Mouse (Mus musculus): ENCODE results near the gene Olfr331. TPM values are rescaled to one million over a fixed set of nuclear protein-coding genes. Genes with fewer than 3 reads are reported as not detected.

The Olfr331 gene
- total and polyA plus RNA-seq, 3 experiments: not detected

DNA sequence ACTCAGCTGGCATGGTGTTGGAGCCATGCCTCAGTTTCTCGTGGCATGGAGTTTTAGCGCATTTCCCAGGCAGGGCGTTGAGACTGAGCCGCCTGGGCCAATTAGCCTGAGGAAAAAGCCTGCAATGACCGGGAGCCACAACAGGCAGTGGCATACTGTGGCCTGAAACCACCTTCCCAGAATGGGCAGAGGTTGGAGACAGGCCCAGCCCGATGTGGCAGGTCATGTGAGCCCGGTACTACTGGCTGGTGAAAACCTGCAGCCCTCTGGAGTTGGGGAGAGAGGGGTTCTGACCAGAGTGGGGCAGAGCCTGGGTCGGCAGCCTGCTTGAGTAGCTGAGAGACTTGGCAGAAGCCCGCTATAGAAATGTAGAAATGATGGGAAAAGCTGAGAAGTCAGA lies 3.6 kb downstream of the Olfr331 start:
- DNase-seq (ENCODE audit: low spot score) (no peak), ATAC-seq (ENCODE audit: extremely low read depth, insufficient number of reproducible peaks, low FRiP score, poor library complexity, severe bottlenecking) (no peak)
- Histone ChIP-seq H3K4me1 (ENCODE audit: insufficient read depth, low read depth, low read length) (no peaks in the 10 kb centered on the region), H3K27me3 (ENCODE audit: insufficient read depth, low read length) (peaks cover 10% of the 10 kb centered on the region), H3K36me3 (replicated peaks) (no peaks in the 10 kb centered on the region), H3K9me3 (replicated peaks) (no peaks in the 10 kb centered on the region), H3K4me3 (ENCODE audit: low read depth, low read length) (no peak overlapping the region)
- TF ChIP-seq POLR2AphosphoS5 (IDR thresholded peaks at IDR 0.05; ENCODE audit: insufficient replicate concordance, low read depth, low read length): no peak
- TF ChIP-seq CTCF (IDR thresholded peaks at IDR 0.05; ENCODE audit: low read depth, low read length): no peak
- no peak for TF ChIP-seq TAL1 (conservative IDR thresholded peaks at IDR 0.05; ENCODE audit: low read depth, low read length)
- no peak for TF ChIP-seq GATA1 (IDR thresholded peaks at IDR 0.05; ENCODE audit: borderline replicate concordance, low read length)
- TF ChIP-seq GATA2 (IDR thresholded peaks at IDR 0.05; ENCODE audit: borderline replicate concordance, low read depth, low read length): no peak

DNA sequence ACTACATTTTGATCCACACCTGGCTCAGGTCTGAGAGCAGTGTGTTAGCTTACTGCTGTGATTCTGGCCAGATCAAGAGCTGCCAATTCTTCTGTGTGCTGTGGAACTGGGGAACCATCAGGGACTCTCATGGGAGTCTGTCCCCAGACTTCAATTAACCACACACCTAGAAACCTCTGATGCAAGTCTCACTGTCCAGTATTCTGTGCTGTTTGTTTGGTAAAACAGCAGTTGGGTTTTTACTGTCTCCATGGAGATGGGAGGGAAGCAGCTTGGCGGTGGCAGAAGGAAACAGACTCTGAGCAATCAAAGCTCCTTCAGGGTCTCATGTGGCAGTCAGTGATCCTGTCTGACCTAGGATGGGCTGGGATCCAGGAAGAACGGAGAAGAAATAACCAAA lies 9.9 kb downstream of the Olfr331 start, which contains the start of gene Olfr332:
TSS of gene Olfr332 (minus strand) at position 101 of the 400 bp plus-strand sequence.
- no peak for ATAC-seq (ENCODE audit: extremely low read depth, insufficient number of reproducible peaks, low FRiP score, poor library complexity, severe bottlenecking)
- Histone ChIP-seq H3K4me1 (ENCODE audit: insufficient read depth, low read depth, low read length) (no peaks in the 10 kb centered on the region), H3K27me3 (ENCODE audit: insufficient read depth, low read length) (peaks cover 11% of the 10 kb centered on the region), H3K4me3 (ENCODE audit: low read depth, low read length) (no peak within 1 kb of the TSS), H3K9me3 (replicated peaks) (no peaks in the 10 kb centered on the region), H3K36me3 (replicated peaks) (no peaks in the 10 kb centered on the region)
- no peak for DNase-seq (ENCODE audit: low spot score)
- TF ChIP-seq GATA1 (IDR thresholded peaks at IDR 0.05; ENCODE audit: borderline replicate concordance, low read length) (no peak), POLR2AphosphoS5 (IDR thresholded peaks at IDR 0.05; ENCODE audit: insufficient replicate concordance, low read depth, low read length) (no peak), GATA2 (IDR thresholded peaks at IDR 0.05; ENCODE audit: borderline replicate concordance, low read depth, low read length) (no peak), CTCF (IDR thresholded peaks at IDR 0.05; ENCODE audit: low read depth, low read length) (no peak), TAL1 (conservative IDR thresholded peaks at IDR 0.05; ENCODE audit: low read depth, low read length) (no peak)

DNA sequence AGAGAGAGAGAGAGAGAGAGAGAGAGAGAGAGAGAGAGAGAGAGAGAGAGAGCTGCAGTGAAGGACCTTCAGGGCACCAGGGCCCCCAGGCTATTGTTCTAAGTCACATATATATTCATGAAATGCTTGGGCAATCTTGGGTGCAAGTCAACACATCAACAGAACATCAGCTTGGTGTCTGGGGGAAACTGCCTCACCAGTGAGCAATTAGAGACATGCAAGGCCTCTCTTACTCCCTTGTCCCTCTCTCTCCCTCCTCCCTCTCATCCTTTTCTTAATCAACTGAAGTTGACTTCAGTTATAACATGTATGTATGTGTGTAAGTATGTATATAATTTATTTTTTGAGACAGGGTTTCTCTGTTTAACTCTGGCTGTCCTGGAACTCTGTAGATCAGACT lies 40.2 kb downstream of the Olfr331 start, which contains the start of gene Olfr30:
TSS of gene Olfr30 (minus strand) at position 101 of the 400 bp plus-strand sequence.
- DNase-seq (ENCODE audit: low spot score) (no peak), ATAC-seq (ENCODE audit: extremely low read depth, insufficient number of reproducible peaks, low FRiP score, poor library complexity, severe bottlenecking) (no peak)
- no peak within 1 kb of the TSS for H3K4me3 ChIP-seq (ENCODE audit: low read depth, low read length)
- no peaks in the 10 kb centered on the region for H3K4me1 ChIP-seq (ENCODE audit: insufficient read depth, low read depth, low read length)
- no peaks in the 10 kb centered on the region for H3K36me3 ChIP-seq (replicated peaks)
- peaks cover 22% of the 10 kb centered on the region for H3K27me3 ChIP-seq (ENCODE audit: insufficient read depth, low read length)
- TF ChIP-seq GATA1 (IDR thresholded peaks at IDR 0.05; ENCODE audit: borderline replicate concordance, low read length) (no peak), CTCF (IDR thresholded peaks at IDR 0.05; ENCODE audit: low read depth, low read length) (no peak), TAL1 (conservative IDR thresholded peaks at IDR 0.05; ENCODE audit: low read depth, low read length) (no peak), POLR2AphosphoS5 (IDR thresholded peaks at IDR 0.05; ENCODE audit: insufficient replicate concordance, low read depth, low read length) (no peak), GATA2 (IDR thresholded peaks at IDR 0.05; ENCODE audit: borderline replicate concordance, low read depth, low read length) (no peak)
- no peaks in the 10 kb centered on the region for H3K9me3 ChIP-seq (replicated peaks)

DNA sequence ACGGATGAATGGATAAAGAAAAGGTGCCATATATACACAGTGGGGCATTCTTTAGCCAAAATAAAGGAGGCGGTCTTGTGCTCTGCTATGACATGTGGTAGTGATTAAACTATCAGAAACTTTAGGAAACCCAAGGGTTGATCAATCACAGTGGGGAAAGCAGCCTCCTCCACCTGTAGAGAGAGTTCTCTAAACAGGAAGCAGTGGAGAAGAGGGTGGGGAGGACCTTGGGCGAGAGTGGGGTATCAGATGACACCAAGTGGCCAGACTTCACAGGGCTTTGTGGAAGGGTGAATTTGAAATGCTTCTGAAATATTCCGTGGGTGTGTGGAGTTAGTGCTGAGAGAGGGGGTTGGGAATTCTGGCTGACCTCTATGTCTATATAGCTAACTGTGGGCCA lies 48.8 kb downstream of the Olfr331 start:
- Histone ChIP-seq H3K27me3 (ENCODE audit: insufficient read depth, low read length) (peaks cover 24% of the 10 kb centered on the region), H3K4me1 (ENCODE audit: insufficient read depth, low read depth, low read length) (no peaks in the 10 kb centered on the region), H3K36me3 (replicated peaks) (no peaks in the 10 kb centered on the region), H3K4me3 (ENCODE audit: low read depth, low read length) (no peak overlapping the region), H3K9me3 (replicated peaks) (no peaks in the 10 kb centered on the region)
- no peak for DNase-seq (ENCODE audit: low spot score)
- TF ChIP-seq GATA1 (IDR thresholded peaks at IDR 0.05; ENCODE audit: borderline replicate concordance, low read length): no peak
- no peak for TF ChIP-seq TAL1 (conservative IDR thresholded peaks at IDR 0.05; ENCODE audit: low read depth, low read length)
- no peak for TF ChIP-seq GATA2 (IDR thresholded peaks at IDR 0.05; ENCODE audit: borderline replicate concordance, low read depth, low read length)
- ATAC-seq (ENCODE audit: extremely low read depth, insufficient number of reproducible peaks, low FRiP score, poor library complexity, severe bottlenecking): no peak

DNA sequence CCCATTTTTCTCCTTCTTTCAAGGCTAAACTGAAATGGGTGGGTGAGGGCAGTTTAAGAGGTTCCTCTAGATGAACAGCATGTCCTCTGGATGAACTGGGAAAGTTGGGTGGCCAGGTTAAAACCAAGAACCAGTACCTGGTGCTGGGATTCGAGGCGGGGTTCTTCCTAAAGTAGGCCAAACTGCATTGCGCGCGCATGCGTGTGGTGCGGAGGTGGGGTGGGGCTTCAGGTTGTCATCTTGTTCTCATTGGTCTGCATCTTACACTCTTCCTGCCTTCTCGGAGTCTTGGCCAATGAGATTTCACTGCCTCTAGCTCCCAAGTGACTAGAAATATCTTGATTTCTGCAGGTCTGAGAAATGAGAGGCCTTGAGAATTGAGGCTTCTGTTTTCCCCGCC lies 49.6 kb downstream of the Olfr331 start, which contains the start of gene Lypd9:
TSS of gene Lypd9 (minus strand) at position 165 of the 400 bp plus-strand sequence.
- ATAC-seq (ENCODE audit: extremely low read depth, insufficient number of reproducible peaks, low FRiP score, poor library complexity, severe bottlenecking): no peak
- no peak for TF ChIP-seq TAL1 (conservative IDR thresholded peaks at IDR 0.05; ENCODE audit: low read depth, low read length)
- no peak for TF ChIP-seq CTCF (IDR thresholded peaks at IDR 0.05; ENCODE audit: low read depth, low read length)
- TF ChIP-seq GATA1 (IDR thresholded peaks at IDR 0.05; ENCODE audit: borderline replicate concordance, low read length): no peak
- no peak for TF ChIP-seq POLR2AphosphoS5 (IDR thresholded peaks at IDR 0.05; ENCODE audit: insufficient replicate concordance, low read depth, low read length)
- TF ChIP-seq GATA2 (IDR thresholded peaks at IDR 0.05; ENCODE audit: borderline replicate concordance, low read depth, low read length): no peak
- H3K4me1 ChIP-seq (ENCODE audit: insufficient read depth, low read depth, low read length): no peaks in the 10 kb centered on the region
- no peak within 1 kb of the TSS for H3K4me3 ChIP-seq (ENCODE audit: low read depth, low read length)
- no peaks in the 10 kb centered on the region; the same call in 1 of the 2 replicates for H3K9me3 ChIP-seq (replicated peaks)
- peaks cover 21% of the 10 kb centered on the region for H3K27me3 ChIP-seq (ENCODE audit: insufficient read depth, low read length)
- H3K36me3 ChIP-seq (replicated peaks): no peaks in the 10 kb centered on the region
- DNase-seq (ENCODE audit: low spot score): no peak

Other genes with a start within 250 kb of the Olfr331 start
Only the 20 nearest of the 24 such genes appear.
- 14.4 and 17.5 TPM in 2 replicates for gene Zfp692, start 195.5 kb downstream of the Olfr331 start, total RNA-seq (2014; fragmentation: Nextera tagmentation)
- gene Zfp692, start 195.5 kb downstream of the Olfr331 start, total RNA-seq (2017): 14.5 and 20.0 TPM in 2 replicates
- 15.5 and 16.6 TPM in 2 replicates for gene Zfp692, start 195.5 kb downstream of the Olfr331 start, polyA plus RNA-seq (2012)
- 24.2 and 27.1 TPM in 2 replicates for gene Zfp672, start 172.2 kb downstream of the Olfr331 start, total RNA-seq (2014; fragmentation: Nextera tagmentation)
- 27.2 and 29.6 TPM in 2 replicates for gene Zfp672, start 172.2 kb downstream of the Olfr331 start, total RNA-seq (2017)
- 7.9 TPM in 2 replicates for gene Zfp672, start 172.2 kb downstream of the Olfr331 start, polyA plus RNA-seq (2012)
- 4.5 and 5.1 TPM in 2 replicates for gene Sh3bp5l, start 171.8 kb downstream of the Olfr331 start, total RNA-seq (2014; fragmentation: Nextera tagmentation)
- gene Sh3bp5l, start 171.8 kb downstream of the Olfr331 start, total RNA-seq (2017): 18.1 and 19.5 TPM in 2 replicates
- gene Sh3bp5l, start 171.8 kb downstream of the Olfr331 start, polyA plus RNA-seq (2012): 18.2 and 18.6 TPM in 2 replicates
- 0.68 and 1.2 TPM in 2 replicates for gene Lypd8, start 123.5 kb downstream of the Olfr331 start, total RNA-seq (2014; fragmentation: Nextera tagmentation)
- gene Lypd8, start 123.5 kb downstream of the Olfr331 start, total RNA-seq (2017): 0.16 and 0.29 TPM in 2 replicates
- gene Lypd8, start 123.5 kb downstream of the Olfr331 start, polyA plus RNA-seq (2012): 0.07 TPM in 1 of 2 replicates, not detected in the other
- gene 1810065E05Rik, start 81.5 kb downstream of the Olfr331 start, total RNA-seq (2014; fragmentation: Nextera tagmentation): not detected in 2 replicates
- gene 1810065E05Rik, start 81.5 kb downstream of the Olfr331 start, total RNA-seq (2017): not detected in 2 replicates
- not detected in 2 replicates for gene 1810065E05Rik, start 81.5 kb downstream of the Olfr331 start, polyA plus RNA-seq (2012)
- gene Gm12253, start 70.0 kb downstream of the Olfr331 start, total RNA-seq (2014; fragmentation: Nextera tagmentation): not detected in 2 replicates
- not detected in 2 replicates for gene Gm12253, start 70.0 kb downstream of the Olfr331 start, total RNA-seq (2017)
- gene Gm12253, start 70.0 kb downstream of the Olfr331 start, polyA plus RNA-seq (2012): not detected in 2 replicates
- not detected in 2 replicates for gene Lypd9, start 49.6 kb downstream of the Olfr331 start, total RNA-seq (2014; fragmentation: Nextera tagmentation)
- gene Lypd9, start 49.6 kb downstream of the Olfr331 start, total RNA-seq (2017): not detected in 2 replicates
- not detected in 2 replicates for gene Lypd9, start 49.6 kb downstream of the Olfr331 start, polyA plus RNA-seq (2012)
- not detected in 2 replicates for gene Olfr30, start 40.3 kb downstream of the Olfr331 start, total RNA-seq (2014; fragmentation: Nextera tagmentation)
- gene Olfr30, start 40.3 kb downstream of the Olfr331 start, total RNA-seq (2017): 0.12 TPM in 1 of 2 replicates, not detected in the other
- not detected in 2 replicates for gene Olfr30, start 40.3 kb downstream of the Olfr331 start, polyA plus RNA-seq (2012)
- gene Olfr332, start 10.0 kb downstream of the Olfr331 start, total RNA-seq (2014; fragmentation: Nextera tagmentation): not detected in 2 replicates
- 0.11 TPM in 1 of 2 replicates, not detected in the other for gene Olfr332, start 10.0 kb downstream of the Olfr331 start, total RNA-seq (2017)
- not detected in 2 replicates for gene Olfr332, start 10.0 kb downstream of the Olfr331 start, polyA plus RNA-seq (2012)
- gene Olfr330, start 32.3 kb upstream of the Olfr331 start, total RNA-seq (2014; fragmentation: Nextera tagmentation): not detected in 2 replicates
- gene Olfr330, start 32.3 kb upstream of the Olfr331 start, total RNA-seq (2017): 0.11 TPM in 1 of 2 replicates, not detected in the other
- gene Olfr330, start 32.3 kb upstream of the Olfr331 start, polyA plus RNA-seq (2012): not detected in 2 replicates
- not detected in 2 replicates for gene Olfr329-ps, start 43.9 kb upstream of the Olfr331 start, total RNA-seq (2014; fragmentation: Nextera tagmentation)
- gene Olfr329-ps, start 43.9 kb upstream of the Olfr331 start, total RNA-seq (2017): 0.29 TPM in 1 of 2 replicates, not detected in the other
- gene Olfr329-ps, start 43.9 kb upstream of the Olfr331 start, polyA plus RNA-seq (2012): not detected in 2 replicates
- not detected in 2 replicates for gene Olfr328, start 53.1 kb upstream of the Olfr331 start, total RNA-seq (2014; fragmentation: Nextera tagmentation)
- 0.16 and 0.29 TPM in 2 replicates for gene Olfr328, start 53.1 kb upstream of the Olfr331 start, total RNA-seq (2017)
- not detected in 2 replicates for gene Olfr328, start 53.1 kb upstream of the Olfr331 start, polyA plus RNA-seq (2012)
- not detected in 2 replicates for gene Olfr224, start 68.0 kb upstream of the Olfr331 start, total RNA-seq (2014; fragmentation: Nextera tagmentation)
- 0.11 TPM in 1 of 2 replicates, not detected in the other for gene Olfr224, start 68.0 kb upstream of the Olfr331 start, total RNA-seq (2017)
- not detected in 2 replicates for gene Olfr224, start 68.0 kb upstream of the Olfr331 start, polyA plus RNA-seq (2012)
- not detected in 2 replicates for gene Olfr325, start 75.2 kb upstream of the Olfr331 start, total RNA-seq (2014; fragmentation: Nextera tagmentation)
- 0.16 TPM in 1 of 2 replicates, not detected in the other for gene Olfr325, start 75.2 kb upstream of the Olfr331 start, total RNA-seq (2017)
- gene Olfr325, start 75.2 kb upstream of the Olfr331 start, polyA plus RNA-seq (2012): not detected in 2 replicates
- gene Olfr324, start 92.5 kb upstream of the Olfr331 start, total RNA-seq (2014; fragmentation: Nextera tagmentation): not detected in 2 replicates
- 0.06 and 0.11 TPM in 2 replicates for gene Olfr324, start 92.5 kb upstream of the Olfr331 start, total RNA-seq (2017)
- not detected in 2 replicates for gene Olfr324, start 92.5 kb upstream of the Olfr331 start, polyA plus RNA-seq (2012)
- gene 2210407C18Rik, start 113.5 kb upstream of the Olfr331 start, total RNA-seq (2014; fragmentation: Nextera tagmentation): not detected in 2 replicates
- gene 2210407C18Rik, start 113.5 kb upstream of the Olfr331 start, total RNA-seq (2017): not detected in 2 replicates
- gene 2210407C18Rik, start 113.5 kb upstream of the Olfr331 start, polyA plus RNA-seq (2012): not detected in 2 replicates
- not detected in 2 replicates for gene Olfr323, start 127.9 kb upstream of the Olfr331 start, total RNA-seq (2014; fragmentation: Nextera tagmentation)
- gene Olfr323, start 127.9 kb upstream of the Olfr331 start, total RNA-seq (2017): 0.05 TPM in 1 of 2 replicates, not detected in the other
- not detected in 2 replicates for gene Olfr323, start 127.9 kb upstream of the Olfr331 start, polyA plus RNA-seq (2012)
- gene Trim58, start 137.9 kb upstream of the Olfr331 start, total RNA-seq (2014; fragmentation: Nextera tagmentation): 19.0 TPM in 1 of 2 replicates, not detected in the other
- gene Trim58, start 137.9 kb upstream of the Olfr331 start, total RNA-seq (2017): not detected in 2 replicates
- gene Trim58, start 137.9 kb upstream of the Olfr331 start, polyA plus RNA-seq (2012): not detected in 2 replicates
- not detected in 2 replicates for gene Olfr322, start 156.2 kb upstream of the Olfr331 start, total RNA-seq (2014; fragmentation: Nextera tagmentation)
- under 0.01 and 0.16 TPM in 2 replicates for gene Olfr322, start 156.2 kb upstream of the Olfr331 start, total RNA-seq (2017)
- not detected in 2 replicates for gene Olfr322, start 156.2 kb upstream of the Olfr331 start, polyA plus RNA-seq (2012)
- gene Olfr320, start 178.5 kb upstream of the Olfr331 start, total RNA-seq (2014; fragmentation: Nextera tagmentation): not detected in 2 replicates
- gene Olfr320, start 178.5 kb upstream of the Olfr331 start, total RNA-seq (2017): 0.06 TPM in 1 of 2 replicates, not detected in the other
- not detected in 2 replicates for gene Olfr320, start 178.5 kb upstream of the Olfr331 start, polyA plus RNA-seq (2012)

All from G1E (cell line).